Mouse (Mus musculus) kidney, adult 9 months (tissue): ENCODE data around the gene Tmem37.

Source experiments
- DNase-seq: peaks from one replicate; pipeline ENCODE4 v3.0.0; 2022

The Tmem37 gene

GRCm38 (mm10) chr1:120093482-120094134 is 19.7 kb upstream of the Tmem37 start:
- DNase-seq, result peak; percentile 94

GRCm38 (mm10) chr1:120090880-120091570 is 17.2 kb upstream of the Tmem37 start:
- no peak for DNase-seq

GRCm38 (mm10) chr1:120089180-120089579 is 15.3 kb upstream of the Tmem37 start:
- DNase-seq, result no peak

- no peak for DNase-seq
Measured at GRCm38 (mm10) chr1:120086644-120087043, 12.8 kb upstream of the Tmem37 start.

GRCm38 (mm10) chr1:120085696-120086095 is 11.8 kb upstream of the Tmem37 start:
- DNase-seq, result no peak

- DNase-seq, result no peak
Measured at GRCm38 (mm10) chr1:120083921-120084517, 10.1 kb upstream of the Tmem37 start.

- no peak for DNase-seq
Measured at GRCm38 (mm10) chr1:120082957-120083585, 9.2 kb upstream of the Tmem37 start.

- DNase-seq, result no peak
Measured at GRCm38 (mm10) chr1:120080632-120081031, 6.8 kb upstream of the Tmem37 start.

- DNase-seq, result no peak
Measured at GRCm38 (mm10) chr1:120077746-120078410, 4.0 kb upstream of the Tmem37 start.

GRCm38 (mm10) chr1:120075507-120075906 is 1.6 kb upstream of the Tmem37 start:
- no peak for DNase-seq

GRCm38 (mm10) chr1:120074931-120075330 is 1.1 kb upstream of the Tmem37 start:
- DNase-seq, result peak; percentile 71

- DNase-seq, result no peak
Measured at GRCm38 (mm10) chr1:120074307-120074702, 431 bp upstream of the Tmem37 start.

- DNase-seq, result peak; percentile 97
Measured at GRCm38 (mm10) chr1:120072900-120073299, 974 bp downstream of the Tmem37 start.

GRCm38 (mm10) chr1:120071133-120071532 is 2.7 kb downstream of the Tmem37 start:
- no peak for DNase-seq

- peak; percentile 74 for DNase-seq
Measured at GRCm38 (mm10) chr1:120070168-120070567, 3.7 kb downstream of the Tmem37 start.

GRCm38 (mm10) chr1:120069120-120069519 is 4.8 kb downstream of the Tmem37 start:
- no peak for DNase-seq

GRCm38 (mm10) chr1:120066625-120067024 is 7.2 kb downstream of the Tmem37 start:
- DNase-seq, result no peak

GRCm38 (mm10) chr1:120066159-120066558 is 7.7 kb downstream of the Tmem37 start:
- peak; percentile 76 for DNase-seq

- peak; percentile 59 for DNase-seq
Measured at GRCm38 (mm10) chr1:120064036-120064682, 9.7 kb downstream of the Tmem37 start.

GRCm38 (mm10) chr1:120062231-120062630 is 11.6 kb downstream of the Tmem37 start:
- no peak for DNase-seq

GRCm38 (mm10) chr1:120060687-120061086 is 13.2 kb downstream of the Tmem37 start:
- no peak for DNase-seq

- DNase-seq, result no peak
Measured at GRCm38 (mm10) chr1:120057674-120058430, 16.0 kb downstream of the Tmem37 start.
